Mouse (Mus musculus) activated CD4-positive, CD25-positive, alpha-beta regulatory T cell (primary cell): ENCODE data around the gene Olfr589. TPM values are rescaled to one million over a fixed set of nuclear protein-coding genes. Genes with fewer than 3 reads are reported as not detected.

Experiments used
- polyA plus RNA-seq, 2 experiments: library from polyadenylated mRNA; unstranded; fragments of 100-300 nt; shearing (Covaris generic); gene quantifications; one replicate each; pipeline ENCODE4 v1.2.1; 2017

Gene Olfr589
- polyA plus RNA-seq: not detected

GRCm38 (mm10) chr7:103156256-103156655 lies at the start of gene Olfr589:
Gene Olfr589, minus strand, starts transcription at chr7:103156356.

GRCm38 (mm10) chr7:103184503-103184902 lies 28.3 kb upstream of the Olfr589 start, which contains the start of gene Olfr592:
Gene Olfr592, plus strand, starts transcription at chr7:103184803.

GRCm38 (mm10) chr7:103178240-103178639 lies 22.1 kb upstream of the Olfr589 start, which contains the start of gene Olfr591:
Gene Olfr591, minus strand, starts transcription at chr7:103178340.

GRCm38 (mm10) chr7:103140579-103140978 lies 15.6 kb downstream of the Olfr589 start, which contains the start of gene Olfr588-ps1:
Gene Olfr588-ps1, plus strand, starts transcription at chr7:103140879.

GRCm38 (mm10) chr7:103125538-103125937 lies 30.6 kb downstream of the Olfr589 start, which contains the start of gene Olfr586:
Gene Olfr586, minus strand, starts transcription at chr7:103125638.

Other genes with a start within 250 kb of the Olfr589 start
- gene Olfr571, start 238.8 kb downstream of the Olfr589 start, polyA plus RNA-seq: not detected
- gene Olfr572, start 231.9 kb downstream of the Olfr589 start, polyA plus RNA-seq: not detected
- under 1 TPM in 1 of 2 experiments, not detected in 1; 0.86 TPM for gene Olfr573-ps1, start 213.8 kb downstream of the Olfr589 start, polyA plus RNA-seq
- gene Olfr574, start 207.9 kb downstream of the Olfr589 start, polyA plus RNA-seq: not detected
- gene Olfr575, start 197.6 kb downstream of the Olfr589 start, polyA plus RNA-seq: not detected
- gene Olfr576, start 193.7 kb downstream of the Olfr589 start, polyA plus RNA-seq: under 1 TPM in 1 of 2 experiments, not detected in 1; 0.25 TPM
- under 1 TPM in 1 of 2 experiments, not detected in 1; 0.12 TPM for gene Olfr577, start 180.4 kb downstream of the Olfr589 start, polyA plus RNA-seq
- gene Olfr578, start 167.0 kb downstream of the Olfr589 start, polyA plus RNA-seq: not detected
- gene Olfr582, start 118.3 kb downstream of the Olfr589 start, polyA plus RNA-seq: not detected
- not detected for gene Olfr583, start 105.1 kb downstream of the Olfr589 start, polyA plus RNA-seq
- under 1 TPM in 1 of 2 experiments, not detected in 1; 0.41 TPM for gene Olfr584, start 74.5 kb downstream of the Olfr589 start, polyA plus RNA-seq
- not detected for gene Olfr585, start 58.6 kb downstream of the Olfr589 start, polyA plus RNA-seq
- gene Olfr586, start 30.7 kb downstream of the Olfr589 start, polyA plus RNA-seq: not detected
- gene Olfr588-ps1, start 15.5 kb downstream of the Olfr589 start, polyA plus RNA-seq: under 1 TPM in 1 of 2 experiments, not detected in 1; 0.04 TPM
- gene Olfr591, start 22.0 kb upstream of the Olfr589 start, polyA plus RNA-seq: not detected
- gene Olfr592, start 28.4 kb upstream of the Olfr589 start, polyA plus RNA-seq: under 1 TPM in 1 of 2 experiments, not detected in 1; 0.05 TPM
- not detected for gene Olfr593, start 55.5 kb upstream of the Olfr589 start, polyA plus RNA-seq
- under 1 TPM in 1 of 2 experiments, not detected in 1; 0.36 TPM for gene Olfr594, start 60.6 kb upstream of the Olfr589 start, polyA plus RNA-seq
- gene Usp17ld, start 96.1 kb upstream of the Olfr589 start, polyA plus RNA-seq: not detected
- gene Olfr596, start 149.3 kb upstream of the Olfr589 start, polyA plus RNA-seq: not detected
- under 1 TPM in 1 of 2 experiments, not detected in 1; 0.55 TPM for gene Olfr597, start 160.0 kb upstream of the Olfr589 start, polyA plus RNA-seq
- gene Olfr598, start 167.2 kb upstream of the Olfr589 start, polyA plus RNA-seq: not detected
- not detected for gene Olfr599, start 179.6 kb upstream of the Olfr589 start, polyA plus RNA-seq
- not detected for gene Olfr600, start 193.3 kb upstream of the Olfr589 start, polyA plus RNA-seq
- not detected for gene Olfr601, start 206.3 kb upstream of the Olfr589 start, polyA plus RNA-seq
- not detected for gene Olfr603, start 229.8 kb upstream of the Olfr589 start, polyA plus RNA-seq